Mouse (Mus musculus) layer of hippocampus, adult 8-10 months (tissue): Measurements from ENCODE around the gene Cnep1r1. TPM values are rescaled to one million over a fixed set of nuclear protein-coding genes. Genes with fewer than 3 reads are reported as not detected.

Experiments used
- DNase-seq, 2 experiments: peaks; one replicate each; pipeline ENCODE4 v3.0.0; 2022; ENCODE audit warnings: low spot score in 2 of 2
- total RNA-seq, 4 experiments: library from RNA; stranded (reverse); gene quantifications; 2 replicates each; pipeline ENCODE4 v1.2.4; 2022

Gene Cnep1r1
- 10 to 100 TPM; 30.2 to 41.1 (median 35.5) TPM for total RNA-seq

- DNase-seq = peak; percentile 92 to 96
Observed at GRCm38 (mm10) chr8:88118456-88119036, at the start of gene Cnep1r1. Gene Cnep1r1, plus strand, starts transcription at chr8:88118769.

GRCm38 (mm10) chr8:88082183-88082582, 36.4 kb upstream of the Cnep1r1 start:
- no peak for DNase-seq

- no peak for DNase-seq
Observed at GRCm38 (mm10) chr8:88088006-88088405, 30.6 kb upstream of the Cnep1r1 start.

- no peak for DNase-seq
Observed at GRCm38 (mm10) chr8:88091661-88092060, 26.9 kb upstream of the Cnep1r1 start.

- no peak for DNase-seq
Observed at GRCm38 (mm10) chr8:88093367-88093766, 25.2 kb upstream of the Cnep1r1 start.

GRCm38 (mm10) chr8:88098856-88099255, 19.7 kb upstream of the Cnep1r1 start:
- no peak for DNase-seq

GRCm38 (mm10) chr8:88099526-88099925, 19.0 kb upstream of the Cnep1r1 start:
- peak in 1 of 2 experiments; percentile 35 for DNase-seq

- no peak for DNase-seq
Observed at GRCm38 (mm10) chr8:88109241-88109640, 9.3 kb upstream of the Cnep1r1 start.

GRCm38 (mm10) chr8:88119076-88119475, 507 bp downstream of the Cnep1r1 start:
- DNase-seq = no peak

- DNase-seq = no peak
Observed at GRCm38 (mm10) chr8:88124850-88125249, 6.3 kb downstream of the Cnep1r1 start.

GRCm38 (mm10) chr8:88129397-88129796, 10.8 kb downstream of the Cnep1r1 start:
- DNase-seq = no peak

GRCm38 (mm10) chr8:88130754-88131317, 12.3 kb downstream of the Cnep1r1 start:
- DNase-seq = no peak

GRCm38 (mm10) chr8:88137748-88138484, 19.3 kb downstream of the Cnep1r1 start, which contains the start of gene Heatr3:
Gene Heatr3, plus strand, starts transcription at chr8:88137855.
- peak; percentile 93 to 97 for DNase-seq

GRCm38 (mm10) chr8:88139256-88139655, 20.7 kb downstream of the Cnep1r1 start:
- no peak for DNase-seq

GRCm38 (mm10) chr8:88141629-88142028, 23.1 kb downstream of the Cnep1r1 start:
- no peak for DNase-seq

- DNase-seq = no peak
Observed at GRCm38 (mm10) chr8:88144041-88144440, 25.5 kb downstream of the Cnep1r1 start.

GRCm38 (mm10) chr8:88150910-88151371, 32.4 kb downstream of the Cnep1r1 start:
- DNase-seq = no peak

GRCm38 (mm10) chr8:88160237-88160995, 41.8 kb downstream of the Cnep1r1 start:
- DNase-seq = no peak

- DNase-seq = peak in 1 of 2 experiments; percentile 49
Observed at GRCm38 (mm10) chr8:88161439-88161838, 42.9 kb downstream of the Cnep1r1 start.

- DNase-seq = no peak
Observed at GRCm38 (mm10) chr8:88175264-88175663, 56.7 kb downstream of the Cnep1r1 start.

GRCm38 (mm10) chr8:88177291-88177690, 58.7 kb downstream of the Cnep1r1 start:
- DNase-seq = no peak

GRCm38 (mm10) chr8:88183121-88183520, 64.6 kb downstream of the Cnep1r1 start:
- no peak for DNase-seq
